Mouse (Mus musculus): ENCODE data around the gene Gm37240.

Gene Gm37240

DNA sequence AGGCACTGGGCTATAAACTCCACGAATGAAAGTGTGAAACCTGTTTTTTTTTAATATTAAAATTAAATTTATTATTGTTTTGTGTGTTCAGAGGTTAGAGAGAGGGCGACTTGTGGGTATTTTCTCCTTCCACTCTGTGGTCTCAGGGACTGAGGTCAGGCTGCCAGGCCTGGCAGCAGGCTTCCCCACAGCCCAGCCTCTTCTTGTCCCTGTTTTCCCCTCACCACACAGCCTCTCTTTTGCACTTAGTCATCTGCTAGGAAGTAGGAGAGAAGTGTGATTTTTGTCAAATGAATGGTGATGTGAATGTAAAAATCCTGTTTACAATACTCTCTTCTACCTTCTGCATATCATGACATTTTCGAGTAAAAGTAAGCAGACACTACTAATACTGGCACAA, 1079.5 kb downstream of the Gm37240 start:
- DNase-seq = no peak

DNA sequence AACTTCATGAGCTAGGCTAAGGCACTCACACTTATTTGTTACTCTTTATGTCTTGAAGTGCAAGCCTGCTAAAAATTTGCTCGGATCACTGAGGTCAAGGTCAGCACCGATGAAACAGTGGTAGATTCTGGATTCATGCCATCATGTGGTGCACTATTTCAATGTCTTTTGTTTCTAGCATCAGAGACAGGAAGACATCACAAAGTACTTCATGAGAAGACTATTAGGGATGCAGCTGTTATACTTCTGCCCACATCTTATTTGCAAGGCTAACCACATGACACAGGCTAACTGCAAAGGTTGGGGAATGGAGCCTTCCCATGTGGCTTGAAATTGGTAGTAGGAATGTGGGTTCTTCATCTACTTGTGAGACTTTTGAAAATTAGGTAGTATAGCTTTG, 1081.1 kb downstream of the Gm37240 start:
- no peak for DNase-seq

DNA sequence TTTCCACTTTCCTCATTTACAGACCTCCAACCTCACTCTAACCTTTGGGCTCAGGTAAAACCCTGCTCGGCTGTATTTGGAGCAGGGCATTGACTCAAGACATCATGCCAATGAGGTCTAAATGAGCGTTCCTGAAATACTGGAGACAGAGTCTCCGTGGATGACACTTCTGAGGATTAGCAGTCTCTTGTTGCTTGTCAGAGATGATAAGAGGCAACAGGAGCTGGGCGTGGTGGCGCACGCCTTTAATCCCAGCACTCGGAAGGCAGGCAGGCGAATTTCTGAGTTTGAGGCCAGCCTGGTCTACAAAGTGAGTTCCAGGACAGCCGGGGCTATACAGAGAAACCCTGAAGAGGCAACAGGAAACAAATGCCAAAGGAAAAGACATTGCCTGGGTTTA, 1083.3 kb downstream of the Gm37240 start:
- no peak for DNase-seq

DNA sequence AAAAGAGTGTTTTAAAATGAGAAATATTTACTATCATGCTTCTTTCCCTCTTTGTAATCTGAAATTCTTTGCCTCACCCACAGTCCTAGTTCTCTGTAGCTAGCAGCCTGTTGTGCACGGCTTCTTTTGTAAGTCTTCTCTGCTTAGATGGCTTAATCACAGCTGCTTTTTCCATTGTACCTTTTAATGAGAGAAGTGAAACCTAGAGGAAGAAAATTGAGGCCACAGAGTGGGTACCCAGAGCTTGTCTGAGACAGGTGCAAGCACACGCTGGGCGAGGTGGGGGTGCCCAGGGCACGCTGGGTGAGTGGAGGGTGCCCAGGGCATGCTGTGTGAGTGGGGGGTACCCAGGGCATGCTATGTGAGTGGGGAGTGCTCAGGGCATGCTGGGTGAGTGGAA, 1099.4 kb downstream of the Gm37240 start:
- no peak for DNase-seq

DNA sequence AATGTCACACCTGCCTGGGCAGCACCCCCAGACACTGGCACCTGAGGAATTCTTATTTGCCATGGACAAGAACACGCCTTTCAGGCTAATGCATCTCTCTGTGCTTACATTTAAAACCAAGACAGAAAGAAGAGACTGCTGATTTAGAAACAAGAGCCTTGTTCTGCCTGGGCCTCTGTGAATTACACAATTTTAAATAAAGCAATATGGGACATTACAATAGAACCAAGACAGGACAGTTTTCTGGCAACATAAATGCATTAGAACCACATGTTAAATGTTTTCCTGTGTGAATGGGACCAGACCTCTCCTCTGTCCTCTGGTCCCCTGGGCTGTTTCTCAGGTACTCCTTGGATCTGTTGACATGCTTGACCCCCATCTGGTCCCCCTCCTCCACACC, 1111.2 kb downstream of the Gm37240 start:
- DNase-seq = no peak

DNA sequence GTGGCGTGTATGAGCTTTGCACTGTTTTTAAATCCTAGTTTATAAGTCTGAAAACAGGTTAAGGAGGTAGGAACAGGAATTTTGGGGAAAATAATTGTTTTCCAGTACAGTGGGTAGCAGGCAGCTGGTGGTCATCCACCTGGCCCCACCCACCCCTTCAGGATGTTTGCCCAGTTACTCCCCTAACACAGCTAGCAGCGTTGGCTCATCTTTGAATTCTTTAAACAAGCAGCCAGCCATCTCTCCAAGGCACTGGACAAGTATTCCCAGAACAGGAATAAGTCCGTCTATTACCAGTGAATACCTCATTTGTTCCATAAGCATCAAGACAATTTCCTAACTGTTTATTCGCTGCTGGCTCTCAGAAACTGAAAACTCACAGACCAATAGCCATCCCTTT, 1111.7 kb downstream of the Gm37240 start:
- no peak for DNase-seq

DNA sequence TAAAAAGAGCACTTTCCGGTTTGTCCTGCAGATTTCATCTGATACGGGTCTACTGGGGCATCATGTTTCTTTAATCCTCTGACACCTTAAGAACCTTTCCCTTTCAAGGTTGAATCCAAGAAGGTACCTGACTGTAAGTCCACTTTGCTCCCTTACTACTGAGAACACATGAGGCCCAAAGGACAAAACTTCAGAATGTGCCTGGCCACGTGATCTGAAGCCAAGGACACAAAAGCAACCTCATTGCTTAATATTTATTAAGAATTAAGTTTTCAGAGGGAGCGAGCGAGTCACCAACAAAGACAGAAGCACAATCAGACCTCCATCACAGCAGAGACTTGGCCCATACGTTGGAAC, 1112.3 kb downstream of the Gm37240 start:
- no peak for DNase-seq

DNA sequence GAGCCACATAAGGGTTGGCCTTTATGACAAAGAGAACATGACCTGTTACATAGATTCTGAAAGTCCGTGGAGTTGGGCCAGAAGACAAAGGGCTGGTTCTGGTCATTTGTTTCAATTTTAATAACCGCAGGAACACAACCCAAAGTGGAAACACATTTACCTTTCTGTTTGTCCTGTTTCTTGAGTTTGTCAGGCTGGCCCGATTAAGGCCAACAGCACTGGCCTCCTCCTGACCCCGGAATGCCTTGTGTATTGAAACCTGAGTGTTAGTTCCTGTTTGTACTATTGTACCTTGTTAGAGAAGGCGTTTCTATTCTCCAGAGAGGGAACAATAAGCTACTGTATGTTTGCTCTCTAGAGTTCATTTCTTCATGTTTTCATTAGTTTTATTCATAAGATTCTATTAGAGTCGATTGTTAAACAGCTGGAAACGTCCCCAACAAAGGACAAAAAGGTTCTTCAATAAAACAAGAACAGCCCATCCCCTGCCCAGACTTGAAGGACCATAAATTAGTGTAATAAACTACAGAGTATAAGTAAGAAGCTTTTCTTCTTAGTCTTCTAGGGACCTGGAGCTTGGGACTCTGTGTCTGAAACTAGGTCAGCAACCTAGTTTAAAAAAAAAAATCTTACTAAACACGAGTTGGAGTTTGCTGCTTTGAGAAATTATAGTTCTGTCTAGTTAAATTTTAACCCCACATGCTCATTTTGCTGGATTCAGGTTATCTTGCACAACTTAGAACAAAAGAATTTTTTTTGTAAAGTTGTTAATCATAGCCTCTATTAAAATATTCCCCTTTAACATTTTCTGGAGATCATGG, 1112.9 kb downstream of the Gm37240 start:
- DNase-seq = no peak

DNA sequence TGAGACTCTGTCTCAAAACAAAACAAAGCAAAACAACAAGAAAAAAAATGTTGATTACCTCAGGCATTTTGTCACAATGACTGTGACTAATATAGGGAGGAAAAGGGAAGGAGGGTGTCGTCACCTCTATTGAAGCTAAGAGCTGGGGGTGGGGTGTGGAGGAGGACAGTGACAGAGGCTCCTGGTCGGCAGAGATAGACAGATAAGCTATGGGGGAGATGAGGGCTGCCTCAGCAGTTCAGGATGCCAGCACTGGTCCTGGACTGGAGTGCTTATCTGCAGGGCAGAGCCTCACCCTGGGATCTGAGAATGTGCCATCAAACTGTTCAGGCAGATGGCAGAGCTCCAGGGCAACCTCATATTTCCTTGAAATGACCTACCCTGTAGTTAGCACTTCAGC, 1115.3 kb downstream of the Gm37240 start:
- no peak for DNase-seq

DNA sequence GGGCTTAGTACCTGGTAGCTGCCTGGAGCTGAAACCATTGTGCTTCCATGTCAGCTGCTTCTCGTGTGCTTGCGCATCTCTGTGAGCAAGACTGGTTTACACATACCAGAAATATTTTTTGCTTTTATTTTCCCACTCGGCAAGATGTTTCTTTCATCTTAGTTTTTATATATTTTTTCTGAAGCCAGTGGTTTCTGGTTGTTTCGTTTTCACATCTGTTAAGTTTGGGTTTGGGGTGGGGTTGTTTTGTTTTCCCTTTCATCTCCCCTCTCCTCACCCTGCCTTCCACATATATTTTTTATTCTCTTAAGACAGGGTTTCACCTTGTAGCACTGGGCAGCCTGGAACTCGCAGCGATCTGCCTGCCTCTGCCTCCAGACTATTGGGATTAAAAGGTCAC, 1116.8 kb downstream of the Gm37240 start:
- DNase-seq = no peak

DNA sequence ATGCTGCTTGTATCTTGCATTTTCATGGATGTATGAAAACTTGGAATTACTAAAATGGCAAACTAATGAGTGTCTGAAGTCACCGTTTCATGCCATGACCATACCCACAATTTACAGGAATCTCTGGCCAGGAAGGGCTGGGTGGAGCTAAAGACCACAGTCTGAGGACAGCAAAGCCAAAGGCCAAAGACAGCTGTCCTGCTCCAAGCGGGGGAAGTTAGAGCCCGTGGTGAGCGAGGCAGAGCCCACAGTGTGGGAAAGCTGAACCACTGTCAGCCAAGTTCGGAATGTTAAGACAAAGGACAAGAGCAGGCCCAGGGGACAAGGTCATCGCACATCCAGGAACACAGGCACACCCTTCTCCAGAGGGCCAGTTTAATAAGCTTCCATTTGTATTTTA, 1117.9 kb downstream of the Gm37240 start:
- no peak for DNase-seq

DNA sequence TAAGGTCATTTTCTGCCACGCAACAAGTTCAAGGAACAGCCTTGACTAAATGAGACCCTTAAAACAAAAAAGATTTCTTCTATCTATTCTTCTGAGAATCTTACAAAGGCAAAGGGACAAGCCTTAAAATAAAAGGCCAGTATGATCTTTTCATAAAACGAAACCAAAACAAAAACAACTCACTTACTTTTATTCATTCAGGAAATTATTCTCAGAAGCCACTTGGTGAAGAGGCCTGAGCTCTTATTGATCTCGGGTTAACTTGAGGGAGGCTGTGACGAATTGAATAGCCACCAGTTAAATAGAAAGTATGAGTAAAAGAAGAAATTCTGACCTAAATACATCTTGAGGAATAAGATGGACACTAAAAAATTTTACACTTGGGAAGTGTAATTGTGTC, 1118.4 kb downstream of the Gm37240 start:
- no peak for DNase-seq

DNA sequence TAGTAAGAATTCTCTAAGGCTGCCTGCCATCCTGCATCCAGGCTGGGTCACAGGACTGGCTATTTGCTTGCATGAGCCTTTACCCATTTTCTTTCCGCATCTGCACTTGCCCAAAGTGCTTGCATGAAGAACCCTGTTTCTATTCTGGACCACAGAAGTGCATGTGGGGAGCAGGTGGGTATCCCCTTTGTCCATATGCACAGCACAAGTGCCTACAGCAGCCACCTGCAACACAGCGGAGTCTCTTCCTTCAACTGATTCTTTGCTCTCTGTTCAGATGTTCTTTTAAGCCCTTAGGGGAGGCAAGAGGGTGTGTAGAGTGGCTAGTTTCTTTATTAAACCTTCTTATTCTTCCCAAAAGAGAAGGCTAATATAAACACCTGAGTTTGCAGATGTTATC, 1133.5 kb downstream of the Gm37240 start:
- no peak for DNase-seq

DNA sequence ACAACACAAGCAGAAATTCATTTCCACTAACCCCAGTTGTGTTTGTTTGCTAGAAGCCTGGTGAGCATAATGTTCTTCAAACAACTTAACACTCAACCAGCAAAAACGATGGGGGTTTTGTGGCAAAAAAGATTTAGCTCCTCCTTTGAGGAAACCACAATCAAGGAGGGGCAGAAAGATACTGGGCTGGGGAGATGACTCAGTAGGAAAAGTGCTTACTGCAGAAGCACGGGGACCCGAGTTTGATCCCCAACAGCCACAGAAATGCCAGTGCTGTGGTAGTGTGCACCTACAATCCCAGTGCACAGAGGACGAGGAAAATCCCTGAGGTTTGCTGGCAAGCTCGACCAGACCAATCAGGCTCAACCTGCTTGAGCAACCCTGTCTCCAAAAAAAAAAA, 1138.1 kb downstream of the Gm37240 start:
- DNase-seq = no peak

DNA sequence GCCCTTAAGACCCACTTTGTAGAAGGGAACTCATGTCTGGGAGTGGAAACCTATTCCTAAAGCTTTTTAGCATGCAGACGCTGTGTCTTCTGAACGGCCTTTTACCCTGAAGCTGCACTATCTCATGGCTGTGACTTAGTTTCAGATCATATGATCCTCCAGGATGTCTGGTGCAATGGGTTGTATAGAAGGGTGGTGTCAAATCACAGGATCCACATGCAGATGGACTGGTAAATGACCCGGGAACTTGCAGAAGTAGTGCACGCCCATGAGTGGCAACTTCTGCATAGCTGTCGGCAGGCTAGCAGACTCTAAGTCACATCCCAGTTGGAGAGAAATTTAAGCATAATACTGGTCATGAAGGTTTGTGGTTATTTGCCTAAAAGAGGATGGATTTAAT, 1139.2 kb downstream of the Gm37240 start:
- DNase-seq = no peak

DNA sequence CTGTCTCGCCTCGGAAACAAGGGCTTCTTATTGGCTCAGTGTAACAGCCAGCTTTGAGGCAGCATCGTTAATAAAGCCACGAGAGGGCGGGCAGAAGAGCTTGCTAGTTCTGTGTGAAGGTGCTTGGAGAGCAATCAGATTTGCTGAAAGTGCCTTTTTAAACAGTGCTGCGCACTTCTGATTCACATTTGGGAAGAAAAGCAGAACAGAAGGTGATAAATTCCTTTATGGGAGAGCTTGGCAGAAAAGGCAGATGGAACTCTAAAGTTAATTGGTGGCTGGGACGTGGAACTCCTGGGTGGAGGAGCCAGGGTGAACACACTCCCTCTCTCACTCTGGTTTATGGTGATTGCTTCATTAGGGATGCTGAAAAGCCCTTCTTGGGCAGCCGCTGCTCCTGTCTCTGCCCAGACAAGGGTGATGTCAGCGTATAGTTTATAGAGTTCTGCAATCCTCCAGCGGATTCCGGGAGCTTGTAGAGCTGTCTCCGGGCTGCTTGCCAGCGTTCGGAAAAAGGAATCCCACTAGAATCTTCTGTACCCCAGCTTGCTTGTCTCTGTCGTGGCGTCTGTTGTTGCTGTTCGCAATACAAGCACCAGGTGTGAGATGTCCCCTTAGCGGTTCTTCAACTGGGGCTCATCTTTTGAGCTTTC, 1141.7 kb downstream of the Gm37240 start:
- no peak for DNase-seq

DNA sequence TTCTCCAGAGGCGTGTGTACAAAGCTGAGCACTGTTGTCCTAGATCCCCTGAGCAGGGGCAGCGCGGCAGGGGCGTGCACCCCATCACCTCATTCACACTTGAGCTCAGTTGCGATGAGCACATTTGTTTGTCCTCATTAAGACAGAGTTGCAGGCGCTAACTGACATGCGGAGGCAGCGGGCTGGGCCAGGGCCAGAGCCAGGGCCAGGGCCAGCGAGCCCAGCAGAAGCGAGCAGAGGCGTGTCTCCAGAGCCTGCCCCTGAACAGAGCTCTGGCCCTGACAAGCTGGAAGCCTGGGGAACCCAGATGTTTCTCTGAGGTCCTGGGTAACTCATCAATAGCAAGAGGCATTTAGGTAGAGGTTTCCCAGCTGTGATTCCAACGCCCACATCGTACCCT, 1142.6 kb downstream of the Gm37240 start:
- no peak for DNase-seq

DNA sequence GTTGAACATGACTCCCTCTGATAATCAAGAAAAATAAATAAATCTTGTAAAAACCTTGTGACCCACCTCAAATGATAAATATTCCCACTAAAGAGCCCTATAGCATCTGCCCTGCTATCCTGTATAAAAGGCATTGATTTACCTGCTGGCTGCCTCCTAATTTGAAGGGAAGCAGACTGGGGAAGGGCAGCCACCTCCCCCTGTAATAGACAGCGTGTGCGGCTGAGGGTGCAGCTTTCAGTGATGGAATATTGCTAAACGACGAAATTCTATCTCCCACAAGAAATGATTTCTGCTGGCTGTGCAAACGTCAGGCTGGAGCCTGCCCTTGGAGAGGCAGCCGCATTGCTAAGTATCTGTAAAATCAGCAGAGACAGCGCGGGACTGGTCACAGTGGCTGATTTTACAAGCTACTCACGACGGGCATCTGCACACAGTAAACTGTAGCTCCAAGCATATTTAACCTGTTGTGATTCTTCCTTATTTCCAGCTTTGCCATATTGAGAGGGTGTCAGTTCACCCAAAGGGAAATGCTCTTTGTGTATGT, 1147.2 kb downstream of the Gm37240 start:
- no peak for DNase-seq

DNA sequence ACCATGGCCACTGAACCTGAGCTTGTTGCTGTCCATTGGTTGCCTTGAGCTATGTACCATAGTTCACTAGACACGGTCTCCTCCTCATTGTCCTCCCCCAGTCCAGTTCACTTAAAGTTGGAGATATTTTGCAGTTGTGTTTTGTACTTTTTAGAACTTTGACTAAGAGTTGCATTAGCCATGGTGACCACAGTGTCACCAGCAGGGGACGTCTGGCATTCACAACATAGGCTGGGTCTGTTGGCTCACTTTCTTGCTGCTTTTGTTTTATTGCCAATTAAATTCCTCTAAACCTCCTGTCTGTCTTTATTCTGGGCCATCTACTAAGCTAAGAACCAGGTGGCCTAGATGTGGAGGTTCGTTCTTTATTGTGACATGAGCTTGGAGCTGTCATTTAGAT, 1150.2 kb downstream of the Gm37240 start:
- no peak for DNase-seq

DNA sequence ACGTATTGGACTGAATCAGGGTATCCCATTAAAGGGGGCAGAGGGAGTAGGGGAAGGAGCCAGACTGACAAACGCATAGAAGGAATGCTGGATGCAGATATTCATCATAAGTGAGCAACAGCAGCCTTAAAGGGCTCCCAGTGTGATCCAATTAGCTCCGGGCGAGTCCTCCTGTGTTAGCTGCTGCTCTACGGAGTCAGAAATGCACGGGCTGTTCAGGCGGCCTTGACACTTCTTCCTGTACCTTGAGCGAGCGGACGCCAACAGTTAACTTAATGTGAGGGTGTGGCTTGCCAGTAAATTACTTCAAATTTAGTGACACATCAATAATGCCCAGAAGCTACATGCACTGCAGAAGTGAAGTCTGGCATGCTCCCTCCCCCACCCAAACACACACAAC, 1151.6 kb downstream of the Gm37240 start:
- no peak for DNase-seq

DNA sequence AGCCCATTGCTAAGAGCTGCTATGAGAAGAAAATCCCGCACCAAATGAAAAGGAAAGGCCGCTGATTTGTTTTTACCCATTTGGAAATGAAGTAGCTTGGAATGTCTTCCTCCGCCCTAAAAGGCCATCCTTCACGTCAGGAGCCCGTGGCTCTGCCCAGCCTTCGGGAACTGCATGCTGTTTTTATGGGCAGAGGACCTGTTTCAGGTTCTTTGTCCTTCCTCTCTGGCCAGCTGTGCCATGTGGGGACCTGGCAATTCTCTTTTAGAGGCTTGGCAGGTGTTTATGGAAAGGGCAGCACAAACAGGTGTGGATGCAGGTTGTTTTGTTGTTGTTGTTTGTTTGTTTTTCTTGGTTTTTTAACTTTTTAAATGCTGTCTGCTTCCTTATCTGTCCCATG, 1154.8 kb downstream of the Gm37240 start:
- no peak for DNase-seq

DNA sequence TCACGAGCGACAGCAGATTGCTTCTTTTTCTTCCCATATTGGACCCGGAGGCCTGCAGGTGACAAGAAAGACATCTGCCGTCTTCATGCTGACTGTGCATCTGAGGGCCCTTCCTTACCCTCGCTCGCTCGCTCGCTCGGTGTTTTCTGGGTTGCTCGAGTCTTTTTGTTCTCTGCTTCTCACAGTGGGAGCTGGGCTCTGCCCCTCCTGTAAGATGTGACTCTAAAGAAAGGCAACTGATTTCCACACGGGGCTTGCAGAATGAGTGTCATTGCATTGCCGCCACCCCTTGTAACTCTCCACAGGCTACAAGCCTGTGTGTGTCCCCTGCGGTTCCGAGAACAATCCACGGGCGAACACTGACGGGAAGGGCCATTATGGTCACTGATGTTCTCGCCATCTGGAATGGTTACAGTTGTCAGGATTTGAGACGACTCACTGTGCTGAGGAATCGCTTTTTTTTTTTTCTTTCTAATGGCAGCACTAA, 1155.3 kb downstream of the Gm37240 start:
- no peak for DNase-seq

DNA sequence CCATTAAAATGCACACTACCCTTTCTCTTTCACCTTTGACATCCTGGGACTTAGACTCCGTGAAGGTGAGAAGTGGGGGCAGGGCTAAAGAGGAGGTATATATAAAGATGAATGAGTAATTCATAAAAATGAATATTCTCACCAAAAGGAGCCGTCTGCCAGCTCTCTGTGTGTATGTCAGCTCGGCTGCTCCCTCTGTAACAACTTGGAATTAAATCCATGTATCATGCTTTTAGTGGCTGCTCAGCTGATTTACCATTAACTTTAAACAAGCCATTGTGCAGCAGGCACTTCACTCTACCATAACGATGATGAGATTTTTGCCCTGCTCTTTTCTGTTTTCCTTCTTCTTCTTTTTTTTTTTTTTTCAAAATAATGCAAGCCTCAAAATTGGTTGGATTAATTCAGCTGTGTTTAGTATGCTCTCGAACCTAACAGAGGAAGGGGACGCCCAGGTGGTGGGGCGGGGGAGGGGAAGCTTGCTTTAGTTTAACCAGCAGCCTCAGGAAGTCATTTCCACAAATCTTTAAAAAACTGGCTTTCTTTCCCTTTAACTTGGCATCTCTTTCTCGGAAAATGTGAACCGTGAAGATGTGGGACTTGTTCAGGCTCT, 1155.8 kb downstream of the Gm37240 start:
- DNase-seq = no peak

DNA sequence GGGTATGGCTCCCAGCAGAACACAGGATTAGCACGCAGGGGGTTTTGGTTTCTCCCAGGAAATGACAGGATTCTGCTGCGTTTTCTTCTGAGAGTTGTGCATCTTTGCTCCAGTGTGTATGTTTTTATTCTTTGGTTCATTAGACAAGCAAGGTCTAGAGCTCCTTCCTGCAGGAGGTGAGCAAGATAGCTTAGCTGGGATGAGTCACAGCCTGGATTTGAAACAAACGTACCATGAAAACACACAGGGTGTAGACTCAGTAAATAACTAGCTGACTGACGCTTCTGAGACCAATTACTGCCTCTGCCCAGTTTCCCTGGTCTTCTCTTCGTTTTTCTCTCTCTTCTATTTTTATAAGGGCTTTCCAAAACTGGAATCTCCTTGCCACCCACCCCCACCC, 1156.3 kb downstream of the Gm37240 start:
- no peak for DNase-seq
